Mouse (Mus musculus): ENCODE results near the gene Tspan8. TPM values are rescaled to one million over a fixed set of nuclear protein-coding genes. Genes with fewer than 3 reads are reported as not detected.
"Not testable (repeated sequence)": the region's sequence is repeated elsewhere in the genome, so short reads cannot be mapped to it uniquely, and the experiment has no call there.

The Tspan8 gene
- polyA plus RNA-seq (2015; fragmentation: Nextera tagmentation; extraction: Ambion mirVana): 0.65 and 1.5 TPM in 2 replicates

DNA sequence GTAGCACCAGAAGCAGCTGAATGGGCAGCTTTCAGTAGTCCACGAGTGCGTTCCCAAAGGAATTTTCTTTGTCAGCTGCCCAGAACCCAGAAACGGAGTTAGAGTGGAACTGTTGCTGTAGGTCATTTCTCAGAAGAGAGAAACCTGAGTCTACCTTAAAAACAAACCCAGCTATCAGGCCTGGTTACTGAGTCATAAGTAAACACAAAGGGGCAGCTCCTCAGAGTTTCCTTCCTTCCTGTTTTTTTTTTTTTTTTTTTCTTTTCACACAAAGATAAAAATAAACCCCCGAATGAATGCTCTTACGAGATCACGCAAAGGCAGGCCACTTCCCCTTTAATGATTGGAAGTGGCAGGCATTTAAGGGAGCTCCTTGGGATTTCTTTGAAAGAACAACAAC is at the start of gene Tspan8:
Tspan8 (plus strand) TSS at position 322 of the 400 bp plus-strand sequence.
- H3K27me3 ChIP-seq: no peaks in the 10 kb centered on the region
- 68% methylated on average over 6 of the region's 6 CpGs for WGBS
- H3K27ac ChIP-seq (replicated peaks): no peak within 1 kb of the TSS

DNA sequence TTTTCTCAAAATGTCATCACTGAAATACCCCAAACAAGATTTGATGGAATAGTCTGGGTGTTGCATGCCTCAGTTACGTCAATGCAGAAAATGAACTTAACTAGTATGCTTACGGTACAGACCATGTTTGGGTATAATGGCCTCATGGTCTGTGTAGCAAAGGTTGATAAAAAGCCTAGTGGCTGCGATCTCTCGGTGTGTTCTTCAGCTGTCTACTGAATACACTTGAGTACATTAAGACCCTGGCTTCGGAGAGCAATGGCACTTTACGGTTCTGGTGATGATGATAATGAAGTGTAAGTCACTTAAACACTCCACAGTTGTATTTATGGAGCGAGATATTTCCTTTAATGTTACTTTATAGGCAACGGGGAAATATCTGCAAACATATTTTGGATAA is 46.6 kb upstream of the Tspan8 start:
- Histone ChIP-seq H3K4me1 (replicated peaks) (no peaks in the 10 kb centered on the region), H3K9me3 (no peaks in the 10 kb centered on the region), H3K4me3 (no peak overlapping the region), H3K36me3 (no peaks in the 10 kb centered on the region), H3K9ac (no peak overlapping the region), H3K27me3 (no peaks in the 10 kb centered on the region), H3K4me2 (no peak overlapping the region), H3K27ac (replicated peaks) (no peak overlapping the region)
- ATAC-seq (ENCODE audit: low read depth): no peak
- WGBS: 95% methylated on average over 8 of the region's 8 CpGs

More for the DNA sequence above, at the start of gene Tspan8:
- H3K36me3 ChIP-seq: no peaks in the 10 kb centered on the region
- no peak within 1 kb of the TSS for H3K9ac ChIP-seq
- H3K4me1 ChIP-seq (replicated peaks): no peaks in the 10 kb centered on the region
- H3K4me2 ChIP-seq: no peak within 1 kb of the TSS
- no peaks in the 10 kb centered on the region for H3K9me3 ChIP-seq
- no peak within 1 kb of the TSS for H3K4me3 ChIP-seq
- ATAC-seq (ENCODE audit: low read depth): no peak

DNA sequence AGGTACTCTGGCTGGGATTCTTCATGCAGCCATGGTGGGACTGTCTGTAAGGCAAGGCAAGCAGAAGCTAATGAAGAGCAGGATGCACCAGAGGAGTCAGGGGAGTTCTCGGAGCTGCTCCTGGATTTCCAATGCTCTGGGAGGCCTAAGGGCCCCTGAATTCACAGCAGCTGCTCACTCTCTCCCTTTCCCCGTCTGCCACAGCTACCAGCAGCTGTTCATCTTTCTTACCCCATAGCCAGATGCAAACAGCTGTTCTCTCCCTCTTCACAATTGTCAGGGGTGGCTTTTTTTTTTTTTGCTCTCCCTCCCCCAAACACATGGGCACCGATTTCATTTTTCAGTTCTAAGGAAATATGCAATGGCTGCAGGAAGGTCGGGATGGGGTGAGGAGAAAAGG is 42.2 kb upstream of the Tspan8 start:
- Histone ChIP-seq H3K27ac (replicated peaks) (no peak overlapping the region), H3K4me2 (no peak overlapping the region), H3K9ac (no peak overlapping the region), H3K4me3 (no peak overlapping the region), H3K27me3 (no peaks in the 10 kb centered on the region), H3K9me3 (no peaks in the 10 kb centered on the region), H3K4me1 (replicated peaks) (no peaks in the 10 kb centered on the region; the same call in 1 of the 2 replicates), H3K36me3 (no peaks in the 10 kb centered on the region)
- ATAC-seq (ENCODE audit: low read depth): no peak
- WGBS: 67% methylated on average over 4 of the region's 4 CpGs

GRCm38 (mm10) chr10:115775945-115776905 is 40.4 kb upstream of the Tspan8 start:
- H3K4me1 ChIP-seq (replicated peaks): no peaks in the 10 kb centered on the region; the same call in 1 of the 2 replicates
- H3K4me3 ChIP-seq: no peak overlapping the region
- H3K27ac ChIP-seq (replicated peaks): no peak overlapping the region
- no peaks in the 10 kb centered on the region for H3K27me3 ChIP-seq
- 29% methylated on average over 17 of the region's 17 CpGs for WGBS
- no peak for ATAC-seq (ENCODE audit: low read depth)
- H3K9me3 ChIP-seq: no peaks in the 10 kb centered on the region
- H3K9ac ChIP-seq: no peak overlapping the region
- peak overlapping the region; percentile 9; the same call in 1 of the 2 replicates for H3K4me2 ChIP-seq
- no peaks in the 10 kb centered on the region for H3K36me3 ChIP-seq

DNA sequence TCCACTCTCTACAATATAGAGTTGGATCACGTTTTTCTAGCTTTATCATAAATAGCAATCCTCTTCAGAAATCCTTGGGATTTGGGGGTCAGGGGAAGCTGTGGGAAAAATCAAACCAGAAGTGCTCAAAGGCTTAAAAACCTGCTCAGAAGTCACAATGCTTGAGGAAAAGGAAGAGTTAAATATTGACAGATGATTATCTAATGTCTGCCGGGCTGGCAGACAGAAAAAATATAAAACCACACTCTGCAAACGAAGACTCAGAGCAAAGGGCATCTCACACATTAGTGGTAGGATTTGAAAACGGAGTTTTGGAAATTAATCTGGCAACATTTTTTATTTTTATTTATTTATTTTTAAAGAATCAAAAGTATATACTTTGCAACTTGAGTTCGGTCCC is 39.3 kb upstream of the Tspan8 start:
- ATAC-seq (ENCODE audit: low read depth): no peak
- H3K9ac ChIP-seq: no peak overlapping the region
- no peak overlapping the region for H3K4me3 ChIP-seq
- no peak overlapping the region for H3K27ac ChIP-seq (replicated peaks)
- WGBS: 65% methylated on average over 5 of the region's 5 CpGs
- H3K4me2 ChIP-seq: no peak overlapping the region
- H3K27me3 ChIP-seq: no peaks in the 10 kb centered on the region
- no peaks in the 10 kb centered on the region for H3K36me3 ChIP-seq
- H3K4me1 ChIP-seq (replicated peaks): no peaks in the 10 kb centered on the region; the same call in 1 of the 2 replicates
- no peaks in the 10 kb centered on the region for H3K9me3 ChIP-seq

- Histone ChIP-seq H3K4me2 (no peak overlapping the region), H3K9me3 (no peaks in the 10 kb centered on the region), H3K27me3 (no peaks in the 10 kb centered on the region), H3K4me3 (no peak overlapping the region), H3K36me3 (no peaks in the 10 kb centered on the region), H3K9ac (no peak overlapping the region), H3K4me1 (replicated peaks) (no peaks in the 10 kb centered on the region; the same call in 1 of the 2 replicates), H3K27ac (replicated peaks) (no peak overlapping the region)
- 53% methylated on average over 5 of the region's 5 CpGs for WGBS
- ATAC-seq (ENCODE audit: low read depth): 0 out of 2 replicates have a peak, but pooled peaks have one; percentile 56
Measured at GRCm38 (mm10) chr10:115778624-115779023, 38.0 kb upstream of the Tspan8 start.

DNA sequence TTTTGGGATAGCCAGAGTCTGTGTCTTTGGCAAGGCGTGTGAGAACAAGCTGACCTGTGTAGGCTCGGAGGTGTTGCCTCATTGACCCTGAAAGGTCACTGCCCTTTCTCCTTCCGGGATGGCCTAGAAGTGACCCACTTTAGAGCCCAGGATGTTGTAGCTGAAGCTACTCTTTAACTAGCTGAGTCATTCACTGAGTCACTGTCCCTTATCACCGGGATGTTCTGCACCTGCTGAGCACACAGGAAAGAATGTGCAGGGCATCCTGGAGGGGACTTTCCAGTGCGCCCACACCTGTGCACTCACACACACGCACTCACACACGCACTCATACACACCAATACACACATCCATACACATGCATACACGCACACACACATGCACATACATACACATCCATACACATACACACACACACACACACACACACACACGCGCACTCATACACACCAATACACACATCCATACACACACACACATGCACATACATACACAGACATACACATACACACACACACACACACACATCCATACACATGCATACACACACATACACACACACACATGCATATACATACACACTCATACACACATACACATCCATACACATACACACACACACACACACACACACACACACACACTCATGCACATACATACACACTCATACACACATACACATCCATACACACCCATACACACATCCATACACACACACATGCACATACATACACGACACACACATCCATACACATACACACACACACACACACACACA is 36.2 kb upstream of the Tspan8 start:
- no peak overlapping the region for H3K4me2 ChIP-seq
- whole genome bisulfite sequencing: 84% methylated on average over 11 of the region's 11 CpGs
- H3K4me1 ChIP-seq (replicated peaks): no peaks in the 10 kb centered on the region; the same call in 1 of the 2 replicates
- no peak for ATAC-seq (ENCODE audit: low read depth)
- no peaks in the 10 kb centered on the region for H3K36me3 ChIP-seq
- no peak overlapping the region for H3K9ac ChIP-seq
- H3K4me3 ChIP-seq: no peak overlapping the region
- H3K27ac ChIP-seq (replicated peaks): no peak overlapping the region
- no peaks in the 10 kb centered on the region for H3K27me3 ChIP-seq
- H3K9me3 ChIP-seq: no peaks in the 10 kb centered on the region

DNA sequence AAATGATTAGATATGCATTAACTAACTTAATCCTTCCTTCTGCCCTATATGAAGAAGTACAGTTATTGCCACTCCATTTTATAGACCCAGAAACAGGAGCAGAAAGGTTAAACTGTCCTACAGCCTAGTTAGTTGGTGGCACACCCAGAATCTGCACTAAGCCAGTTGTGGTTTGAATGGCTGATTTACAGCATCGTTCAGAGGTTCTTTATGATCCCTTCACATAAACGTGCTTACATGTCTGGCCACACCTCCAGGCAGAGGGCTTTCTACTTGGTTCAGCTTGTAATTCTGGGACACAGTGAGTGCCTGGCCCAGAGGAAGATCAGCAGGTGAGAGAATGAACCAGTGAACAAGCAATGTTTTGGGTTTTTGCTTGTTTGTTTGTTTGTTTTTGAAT is 33.4 kb upstream of the Tspan8 start:
- no peaks in the 10 kb centered on the region for H3K36me3 ChIP-seq
- no peak overlapping the region for H3K9ac ChIP-seq
- no peak for ATAC-seq (ENCODE audit: low read depth)
- no peak overlapping the region for H3K4me2 ChIP-seq
- no peak overlapping the region for H3K27ac ChIP-seq (replicated peaks)
- no peak overlapping the region for H3K4me3 ChIP-seq
- no peaks in the 10 kb centered on the region for H3K27me3 ChIP-seq
- no peaks in the 10 kb centered on the region for H3K4me1 ChIP-seq (replicated peaks)
- WGBS: 25% methylated on average over 2 of the region's 2 CpGs
- H3K9me3 ChIP-seq: no peaks in the 10 kb centered on the region

DNA sequence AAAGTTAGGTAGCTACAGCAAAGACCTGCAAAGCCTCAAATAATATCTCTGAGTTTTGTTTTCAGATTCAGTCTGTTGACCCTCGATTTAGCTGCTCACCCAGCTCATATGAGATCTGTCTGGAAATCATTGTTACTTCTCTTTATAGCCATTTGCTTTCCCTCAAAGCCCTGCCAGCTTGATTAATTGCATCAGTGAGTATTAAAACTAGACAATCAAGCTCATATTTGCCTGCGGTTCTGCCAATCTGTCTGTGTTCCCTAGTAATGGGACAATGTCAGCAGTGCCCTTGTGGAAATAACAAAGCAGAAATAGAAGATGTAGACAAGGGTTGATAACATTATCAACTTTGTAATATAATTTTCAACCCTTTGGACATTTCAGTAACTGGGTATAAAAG is 25.8 kb upstream of the Tspan8 start:
- Histone ChIP-seq H3K27me3 (no peaks in the 10 kb centered on the region), H3K9me3 (no peaks in the 10 kb centered on the region), H3K4me2 (no peak overlapping the region), H3K4me3 (no peak overlapping the region), H3K36me3 (no peaks in the 10 kb centered on the region), H3K4me1 (replicated peaks) (no peaks in the 10 kb centered on the region), H3K27ac (replicated peaks) (no peak overlapping the region), H3K9ac (no peak overlapping the region)
- WGBS: 62% methylated on average over 2 of the region's 2 CpGs
- ATAC-seq (ENCODE audit: low read depth): no peak

DNA sequence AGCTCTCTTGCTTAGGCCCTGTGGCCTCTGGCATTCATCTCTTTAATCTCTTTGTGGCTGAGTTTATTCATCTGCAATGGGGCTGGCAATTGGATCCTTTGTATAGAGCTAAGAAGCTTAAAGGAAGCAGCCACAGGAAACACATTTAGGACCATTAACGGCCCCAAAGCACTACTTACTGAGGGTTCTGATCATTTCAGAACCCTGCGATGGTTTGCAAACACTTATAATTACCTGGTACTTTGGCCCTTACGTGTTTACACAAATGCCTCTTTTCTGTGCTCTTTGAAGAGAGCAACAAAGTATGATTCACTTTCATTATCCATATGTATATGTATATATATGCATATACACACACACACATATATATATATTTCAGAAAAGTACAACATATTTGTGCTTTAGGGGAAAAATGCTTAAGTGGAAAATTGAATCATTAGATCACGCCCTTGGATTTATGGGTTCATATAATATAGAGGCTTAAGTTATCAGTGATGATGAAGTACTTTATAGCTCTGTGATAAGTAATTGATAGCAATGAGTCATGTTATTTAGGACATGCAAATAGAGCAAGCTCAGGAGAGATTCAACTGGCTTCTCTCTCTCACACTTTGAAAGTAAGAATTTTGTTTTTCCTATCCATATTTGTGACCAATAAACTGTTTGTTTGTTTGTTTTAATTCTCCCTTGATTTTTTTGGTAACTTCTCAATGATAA is 20.4 kb upstream of the Tspan8 start:
- 55% methylated on average over 4 of the region's 4 CpGs for WGBS
- H3K9ac ChIP-seq: no peak overlapping the region
- H3K4me1 ChIP-seq (replicated peaks): no peaks in the 10 kb centered on the region
- H3K27ac ChIP-seq (replicated peaks): no peak overlapping the region
- no peaks in the 10 kb centered on the region for H3K27me3 ChIP-seq
- no peak overlapping the region for H3K4me3 ChIP-seq
- H3K36me3 ChIP-seq: no peaks in the 10 kb centered on the region
- H3K9me3 ChIP-seq: no peaks in the 10 kb centered on the region
- H3K4me2 ChIP-seq: no peak overlapping the region
- no peak for ATAC-seq (ENCODE audit: low read depth)

DNA sequence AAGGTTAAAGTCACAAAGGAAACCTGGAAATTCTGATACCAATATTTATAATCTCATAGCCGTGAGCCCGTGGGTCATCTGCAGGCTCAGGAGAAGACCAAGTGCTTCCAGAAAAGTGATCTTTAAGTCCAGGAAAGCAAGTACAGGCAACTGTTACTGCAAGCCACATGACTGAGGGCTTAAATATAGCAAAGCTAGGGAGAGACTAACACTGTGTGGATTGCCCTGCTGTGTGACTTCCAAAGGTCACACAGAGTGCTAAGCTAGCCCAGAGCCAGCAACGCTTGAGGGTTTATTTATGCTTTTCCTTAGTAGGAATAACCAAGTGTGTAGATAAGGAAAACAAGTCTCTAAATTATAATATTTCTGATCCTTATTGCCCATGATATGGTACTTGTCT is 15.2 kb upstream of the Tspan8 start:
- Histone ChIP-seq H3K4me2 (no peak overlapping the region), H3K4me3 (no peak overlapping the region), H3K27ac (replicated peaks) (no peak overlapping the region), H3K9ac (no peak overlapping the region), H3K9me3 (no peaks in the 10 kb centered on the region), H3K4me1 (replicated peaks) (no peaks in the 10 kb centered on the region), H3K27me3 (no peaks in the 10 kb centered on the region), H3K36me3 (no peaks in the 10 kb centered on the region)
- WGBS: 83% methylated on average over 3 of the region's 3 CpGs
- no peak for ATAC-seq (ENCODE audit: low read depth)

- H3K9ac ChIP-seq; ATAC-seq (ENCODE audit: low read depth); H3K36me3 ChIP-seq; H3K4me3 ChIP-seq; H3K27ac ChIP-seq (replicated peaks); H3K9me3 ChIP-seq; H3K27me3 ChIP-seq; H3K4me1 ChIP-seq (replicated peaks); H3K4me2 ChIP-seq: not testable (repeated sequence)
- WGBS: 78% methylated on average over 9 of the region's 9 CpGs
Measured at GRCm38 (mm10) chr10:115803013-115803412, 13.6 kb upstream of the Tspan8 start.
